Mouse (Mus musculus): ENCODE results near the gene Naa11.

The Naa11 gene

DNA sequence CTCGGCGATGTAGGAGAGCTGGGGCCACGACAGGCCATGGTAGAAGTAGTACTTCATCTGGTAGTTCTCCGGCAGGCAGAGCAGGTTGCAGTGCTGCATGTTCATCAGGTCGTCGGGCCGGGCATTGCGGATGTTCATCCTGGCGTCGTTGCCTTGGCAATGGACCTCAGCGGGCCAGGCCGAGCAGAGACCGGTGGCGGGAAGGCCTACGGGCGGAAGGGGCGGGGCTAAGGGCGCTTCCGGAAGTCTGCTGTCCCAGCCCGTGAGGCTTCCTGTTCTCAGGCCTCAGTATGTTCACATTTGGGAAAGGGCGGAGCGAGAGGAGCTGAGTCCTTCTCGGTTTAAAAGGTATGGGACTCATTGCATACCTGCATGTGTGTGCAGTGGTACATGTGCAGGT, at the start of gene Naa11:
TSS of gene Naa11 (minus strand) at position 220 of the 400 bp plus-strand sequence.
- no peak for DNase-seq

DNA sequence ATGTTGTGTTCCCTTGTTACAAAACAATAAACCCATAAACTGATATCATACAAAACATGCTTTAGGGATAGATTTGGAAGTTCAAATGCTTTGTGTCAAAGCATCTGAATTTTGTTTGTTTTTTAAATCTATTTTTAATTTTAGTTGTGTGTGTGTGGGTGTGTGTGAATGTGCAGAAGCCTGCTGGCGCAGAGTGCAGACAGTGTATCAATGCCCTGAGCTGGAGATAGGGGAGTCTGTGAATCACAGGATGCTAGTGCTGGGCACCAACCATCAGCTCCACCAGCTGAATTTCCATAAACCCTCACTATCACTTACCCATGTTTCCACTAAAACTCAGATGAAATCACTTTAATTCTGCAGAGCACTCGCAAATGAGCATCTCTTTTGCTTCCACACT, 40.3 kb upstream of the Naa11 start:
- no peak for DNase-seq

DNA sequence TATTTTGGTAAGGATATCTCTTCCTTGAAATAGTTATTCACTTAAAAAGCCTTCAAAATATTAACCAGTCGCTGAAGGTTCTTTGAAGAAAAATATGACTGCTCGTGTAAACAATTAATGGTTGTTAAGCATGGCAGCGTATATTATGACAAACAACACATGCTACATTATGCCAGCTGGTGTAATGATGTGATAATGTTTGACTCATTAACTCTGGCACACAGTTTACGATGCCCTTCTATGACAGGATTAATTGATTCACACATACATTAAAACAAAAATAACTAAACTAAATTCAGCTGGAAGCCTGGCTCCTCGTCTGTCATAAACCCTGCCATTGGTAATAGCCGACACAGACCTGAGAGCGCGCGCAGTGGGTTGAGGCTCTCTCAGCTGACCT, 37.8 kb upstream of the Naa11 start:
- no peak for DNase-seq

DNA sequence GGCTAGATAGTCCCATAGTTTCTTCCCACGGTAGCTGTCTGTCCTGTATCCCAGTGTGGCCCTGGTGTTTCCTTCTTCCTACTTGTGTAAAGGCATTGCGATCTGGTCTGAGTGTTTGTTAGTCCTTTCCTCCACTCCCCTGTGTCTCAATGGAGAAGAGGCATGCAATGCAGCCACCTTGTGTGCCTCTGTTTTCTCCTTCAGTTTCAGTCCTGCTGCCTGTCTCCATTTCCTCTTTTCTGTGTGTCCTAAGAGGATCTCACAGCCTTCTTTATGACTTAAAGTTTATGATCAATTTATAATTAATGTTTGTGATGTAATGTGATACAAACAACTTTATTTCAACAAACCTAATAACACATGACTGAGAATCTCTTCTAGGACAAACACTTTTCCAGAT, 29.5 kb upstream of the Naa11 start:
- no peak for DNase-seq

DNA sequence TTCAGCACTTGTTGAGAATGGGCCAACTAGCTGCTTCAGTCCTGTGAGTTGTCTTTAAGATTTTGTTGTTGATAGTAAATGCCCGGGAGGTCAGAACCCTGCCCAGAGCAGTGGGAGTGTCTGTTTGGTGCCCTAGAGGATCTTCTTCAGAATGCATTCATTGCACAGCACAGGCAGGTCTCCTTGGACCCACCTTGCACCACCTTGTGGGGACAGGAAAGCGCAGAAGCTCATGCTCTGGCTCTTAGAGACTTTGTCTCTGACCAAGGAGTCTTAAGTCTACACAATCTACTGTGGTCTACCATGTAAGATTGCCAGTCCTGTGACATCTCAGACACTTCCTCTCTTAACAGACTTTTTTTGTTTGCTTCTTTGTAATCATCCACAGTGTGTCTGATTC, 25.0 kb upstream of the Naa11 start:
- no peak for DNase-seq

DNA sequence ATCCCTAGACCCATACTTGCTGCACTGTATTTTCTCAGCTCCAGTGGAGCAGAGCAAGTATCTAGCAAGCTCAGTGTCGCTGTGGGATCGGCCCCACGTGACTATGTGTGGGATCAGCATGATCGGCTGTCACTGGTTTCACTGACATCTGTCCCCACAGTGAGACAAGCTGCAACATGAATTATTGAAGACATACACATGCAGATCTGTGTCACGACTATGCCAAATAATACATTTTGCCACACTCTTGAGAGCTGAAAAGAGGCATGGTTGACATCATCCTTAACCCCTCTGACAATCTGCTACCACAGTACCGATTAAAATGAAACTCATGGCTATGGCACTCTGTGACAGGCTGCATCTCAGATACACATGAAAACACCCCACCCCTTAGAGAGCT, 23.7 kb upstream of the Naa11 start:
- DNase-seq, result no peak

DNA sequence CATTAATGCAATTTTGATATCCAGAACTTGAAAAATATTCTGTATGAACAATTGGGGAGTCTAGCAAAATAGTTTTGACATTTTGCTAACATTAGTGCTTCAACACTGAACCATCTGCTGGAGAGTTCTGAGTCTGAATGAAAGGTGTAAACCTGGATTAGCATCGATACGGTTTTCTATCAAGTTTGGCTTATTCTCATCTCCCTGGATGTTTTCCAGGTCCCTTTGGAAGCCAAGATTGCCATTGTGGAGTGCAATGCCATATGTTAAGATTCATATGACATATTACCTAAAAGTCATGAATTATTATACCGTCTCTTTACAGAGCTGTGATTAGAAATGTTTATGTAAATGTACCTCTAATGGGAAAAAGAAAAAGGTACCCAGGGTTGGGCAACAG, 21.5 kb upstream of the Naa11 start:
- DNase-seq, result peak; percentile 16

DNA sequence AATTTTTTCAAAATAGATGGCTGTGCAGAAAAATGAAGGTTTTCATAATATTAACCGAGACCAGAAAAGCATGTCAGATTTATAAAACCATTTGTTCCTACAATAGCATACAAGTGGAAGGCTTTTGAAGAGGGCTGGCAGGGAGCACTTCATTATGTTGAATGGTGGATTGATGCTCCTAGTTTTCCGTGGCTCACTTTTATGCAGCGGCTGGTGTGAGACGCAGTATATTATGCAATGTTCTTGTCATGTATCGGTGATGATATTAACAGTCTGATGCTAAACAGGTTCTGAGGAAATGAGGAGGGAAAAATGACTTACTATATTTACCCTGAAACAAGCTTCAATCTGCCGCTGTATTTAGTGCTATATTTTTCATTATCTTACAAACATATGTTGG, 18.0 kb upstream of the Naa11 start:
- DNase-seq, result no peak

DNA sequence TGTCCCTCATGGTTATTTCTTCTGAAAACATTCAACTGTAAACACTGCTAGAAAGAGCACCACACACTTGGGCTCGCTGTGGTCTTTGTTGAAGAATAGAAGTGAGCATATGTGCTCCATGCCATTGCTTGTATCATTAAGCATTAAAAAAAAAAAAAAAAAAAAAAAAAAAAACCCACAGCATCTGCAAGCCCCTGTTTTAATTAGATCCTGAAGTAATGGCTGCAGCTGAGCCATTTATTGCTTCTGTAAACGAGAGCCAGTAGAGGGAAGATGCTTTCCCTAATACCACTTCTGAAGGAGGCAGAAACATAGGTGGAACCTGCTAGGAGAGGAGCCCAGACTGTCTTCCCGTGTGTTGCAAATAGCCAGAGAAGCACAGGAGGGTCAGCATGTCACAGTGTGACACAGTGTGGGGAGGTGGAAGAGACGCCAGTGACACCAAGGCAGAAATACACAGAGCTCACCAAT, 17.1 kb upstream of the Naa11 start:
- DNase-seq, result no peak

DNA sequence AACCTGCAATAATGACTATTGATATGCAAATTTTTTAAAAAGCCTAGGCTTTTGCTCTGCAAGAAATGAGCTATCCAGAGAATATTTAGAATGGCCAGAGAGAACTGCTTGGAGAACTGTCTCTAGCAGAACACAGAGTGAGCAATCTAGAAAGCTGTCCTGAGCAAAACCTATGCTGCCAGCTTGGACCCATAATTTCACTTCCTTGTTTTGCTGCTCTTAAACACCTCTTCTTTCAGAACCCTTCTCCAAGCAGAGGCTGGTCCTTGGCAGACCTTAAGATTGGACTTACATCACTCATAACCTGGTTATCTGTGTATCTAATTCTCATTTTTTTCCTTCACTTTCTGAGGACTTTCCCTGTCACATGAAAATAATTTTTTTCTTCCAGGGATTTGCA, 8.9 kb upstream of the Naa11 start:
- DNase-seq, result no peak

DNA sequence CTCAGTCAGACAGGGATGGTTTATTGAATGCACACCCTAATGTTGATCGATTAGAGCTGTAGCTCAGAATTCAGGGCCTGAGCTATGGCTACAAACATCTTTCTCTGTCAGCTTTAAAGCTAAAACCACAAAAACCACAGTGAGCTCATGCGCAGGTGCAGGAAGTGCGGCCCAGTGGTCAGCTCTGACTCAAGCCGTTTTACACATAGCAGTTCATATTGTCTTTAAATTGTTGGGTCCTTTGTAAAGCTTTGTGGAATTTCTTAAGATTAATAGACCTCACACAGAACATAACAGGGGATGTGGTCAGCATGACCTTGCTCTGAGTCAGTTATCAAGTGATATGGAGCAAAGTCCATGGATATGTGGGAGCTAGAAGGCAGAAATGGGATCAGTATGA, 5.4 kb upstream of the Naa11 start:
- DNase-seq, result no peak

DNA sequence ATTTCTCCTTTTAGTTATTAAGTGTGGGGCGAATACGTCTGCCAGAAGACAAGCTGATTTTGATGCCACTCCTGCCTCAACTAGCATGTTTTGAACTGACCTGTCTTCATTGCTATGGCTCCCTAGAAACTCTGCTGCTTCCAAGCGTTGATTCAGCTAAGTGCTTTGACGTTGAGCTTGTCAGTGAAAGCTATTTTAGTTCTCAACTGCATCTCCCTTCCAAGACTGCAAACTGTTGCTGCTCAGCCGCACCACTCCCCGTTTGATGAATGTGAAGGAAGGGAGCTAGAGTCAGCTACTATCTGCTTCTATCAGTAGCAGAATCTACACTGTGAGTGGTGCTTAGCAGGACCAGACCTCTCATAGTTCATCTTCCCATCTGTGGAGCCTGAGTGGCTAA, 4.6 kb downstream of the Naa11 start:
- no peak for DNase-seq

DNA sequence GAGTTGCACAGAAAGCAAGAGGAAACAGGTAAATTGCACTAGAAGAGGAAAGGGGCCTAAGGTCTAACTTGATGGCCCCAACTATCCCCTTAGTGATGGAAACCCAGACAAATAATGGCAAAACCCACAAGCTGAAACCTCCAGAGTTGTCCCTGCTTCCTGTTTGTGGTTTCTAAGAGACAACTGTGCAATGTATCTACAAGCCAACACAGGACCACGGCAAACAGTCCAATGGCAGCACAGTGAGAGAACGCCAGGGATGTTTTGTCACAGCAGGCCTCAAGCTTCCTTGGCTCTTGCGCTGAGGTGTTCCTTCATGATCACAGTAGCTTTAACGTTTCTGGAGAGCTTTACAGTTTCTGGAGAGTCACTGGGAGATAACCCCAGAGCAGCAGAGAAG, 7.8 kb downstream of the Naa11 start:
- no peak for DNase-seq

DNA sequence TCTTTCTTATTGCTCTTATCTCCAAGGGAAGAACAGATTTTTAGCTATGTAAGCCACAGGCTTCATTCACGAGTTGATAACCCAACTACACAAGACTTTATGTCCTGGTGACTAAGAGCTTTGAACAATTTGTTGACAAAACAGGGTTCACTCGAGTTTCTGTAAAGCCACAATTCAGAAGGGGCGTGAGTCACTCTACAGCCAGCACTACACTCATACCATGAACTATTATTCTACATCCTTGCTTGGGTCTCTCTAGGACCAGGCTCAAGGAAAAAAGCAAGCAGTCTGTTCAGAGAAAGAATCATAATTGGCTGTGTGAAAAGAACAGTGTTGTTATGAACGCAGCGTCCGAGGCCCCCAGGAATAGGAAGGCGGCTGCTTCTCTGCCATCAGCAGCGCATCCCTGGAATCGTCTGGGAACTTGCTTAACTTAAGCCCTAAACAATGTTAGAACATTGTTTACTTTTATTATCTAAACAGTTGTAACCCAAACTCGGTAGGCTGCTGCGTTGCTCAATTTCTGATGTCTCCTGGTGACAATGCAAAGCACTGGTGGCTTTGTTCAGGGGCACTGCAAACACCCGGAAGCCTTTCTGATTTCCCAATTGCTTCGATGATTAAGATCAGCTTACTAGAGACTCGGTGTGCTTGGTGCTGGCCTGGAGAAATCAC, 9.5 kb downstream of the Naa11 start:
- no peak for DNase-seq

DNA sequence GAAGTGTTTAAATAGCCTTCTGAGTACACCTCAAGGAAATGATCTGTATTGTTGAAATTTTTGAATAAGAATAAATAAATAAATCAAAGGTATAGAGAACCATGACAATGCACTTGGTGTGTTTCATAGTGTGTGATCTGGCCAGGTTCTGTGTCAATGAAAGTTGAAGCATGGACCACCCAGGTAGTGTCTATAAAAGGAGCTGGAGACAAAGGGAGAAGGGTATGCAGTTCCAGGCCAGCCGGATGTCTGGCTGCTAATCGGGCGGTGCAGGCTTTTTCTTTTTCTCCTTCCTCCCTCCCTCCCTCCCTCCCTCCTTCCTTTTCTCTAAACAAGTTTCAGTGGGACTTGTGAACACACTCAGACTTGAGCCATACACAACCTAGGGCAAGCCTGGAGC, 12.2 kb downstream of the Naa11 start:
- no peak for DNase-seq

DNA sequence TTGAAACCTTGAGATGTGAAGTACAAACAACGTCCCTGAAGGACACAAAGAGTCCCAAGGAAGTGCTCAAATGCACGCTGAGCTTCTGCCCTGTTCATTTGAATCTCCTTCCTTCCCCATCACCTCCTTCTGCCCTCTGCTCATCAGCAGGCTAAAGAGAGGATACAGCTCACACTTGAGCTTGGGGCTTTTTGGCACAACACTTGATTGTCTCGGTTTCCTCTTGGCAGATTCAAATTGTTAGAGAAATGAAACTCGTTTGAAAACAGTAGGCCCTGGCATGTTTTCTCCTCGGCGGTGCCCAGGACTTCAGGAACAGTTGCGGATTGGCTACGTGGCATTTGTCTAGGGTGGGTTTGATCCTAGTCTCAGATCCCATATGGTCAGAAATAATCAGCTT, 27.4 kb downstream of the Naa11 start:
- peak; percentile 14 for DNase-seq

DNA sequence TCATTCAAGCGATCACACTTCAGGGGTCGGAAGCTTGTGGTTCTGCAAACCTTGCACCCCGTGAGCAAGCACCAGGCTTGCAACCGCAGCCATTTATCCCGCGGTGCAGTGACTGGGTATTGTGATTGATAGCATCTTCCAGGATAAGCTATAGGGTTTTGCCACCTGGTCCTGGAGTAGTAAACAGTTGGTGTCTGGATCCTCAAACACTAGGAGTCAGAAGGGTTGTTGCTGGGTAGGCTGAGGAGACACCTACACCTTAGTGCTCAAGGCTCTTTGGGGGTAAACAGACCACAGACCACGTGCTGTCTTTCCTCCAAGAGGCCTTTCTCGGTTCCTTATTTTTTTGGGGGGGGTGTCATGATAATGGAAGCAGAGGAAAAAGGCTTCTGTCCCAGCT, 27.9 kb downstream of the Naa11 start:
- no peak for DNase-seq

DNA sequence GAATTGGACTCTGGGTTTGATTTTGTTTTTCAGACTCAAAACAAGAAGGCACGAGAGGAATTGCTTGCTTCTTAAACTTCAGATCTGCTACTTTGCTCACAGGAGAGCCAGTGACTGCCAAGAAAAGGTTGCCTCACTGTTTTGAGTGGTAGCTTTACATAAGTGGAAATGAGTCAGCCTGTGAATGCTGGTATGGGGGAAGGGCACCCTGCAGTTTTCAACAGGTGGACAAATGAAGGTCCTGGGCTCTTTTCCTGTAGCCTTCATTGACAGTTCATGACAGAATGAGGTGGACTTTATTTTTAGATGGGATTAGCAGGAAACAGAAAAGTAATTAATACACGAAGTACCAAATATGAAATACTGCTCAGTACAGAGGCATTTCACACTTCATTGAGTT, 29.6 kb downstream of the Naa11 start:
- no peak for DNase-seq

DNA sequence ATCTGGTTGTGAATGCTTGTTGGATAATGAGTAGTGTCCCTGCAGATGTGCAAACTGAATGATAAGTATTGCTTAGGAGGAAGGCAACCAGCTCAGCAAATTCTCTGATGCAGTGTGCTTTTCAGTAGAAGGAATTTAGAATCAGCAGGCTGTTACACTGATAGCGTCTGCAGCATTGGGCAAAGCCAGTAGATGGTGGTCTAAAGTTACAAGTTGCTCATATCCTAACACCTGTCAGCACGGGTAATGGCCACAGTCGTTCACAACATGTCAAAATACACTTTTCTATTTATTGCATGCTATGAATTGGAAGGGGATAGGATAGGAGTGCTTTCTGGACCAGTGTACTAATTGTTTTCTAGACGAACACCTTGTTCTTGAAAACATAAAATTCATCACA, 33.1 kb downstream of the Naa11 start:
- DNase-seq, result no peak

DNA sequence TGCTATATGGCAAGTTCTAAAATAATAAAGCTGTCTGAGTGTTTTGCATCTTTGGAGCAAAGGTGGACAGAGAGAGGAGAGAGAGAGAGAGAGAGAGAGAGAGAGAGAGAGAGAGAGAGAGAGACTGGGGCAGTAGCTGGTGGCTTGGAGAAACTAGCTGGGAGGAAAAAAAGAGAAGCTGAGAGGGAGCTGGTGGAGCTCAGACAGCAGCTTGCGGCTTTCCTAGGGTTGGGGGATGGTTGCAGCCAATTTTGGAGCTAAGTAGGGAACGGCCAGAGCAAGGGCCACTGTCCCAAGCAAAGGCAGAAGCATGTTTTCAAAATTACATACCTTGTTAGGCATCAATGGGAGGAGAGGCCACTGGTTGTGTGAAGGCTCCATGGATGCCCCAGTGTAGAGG, 36.0 kb downstream of the Naa11 start:
- no peak for DNase-seq

DNA sequence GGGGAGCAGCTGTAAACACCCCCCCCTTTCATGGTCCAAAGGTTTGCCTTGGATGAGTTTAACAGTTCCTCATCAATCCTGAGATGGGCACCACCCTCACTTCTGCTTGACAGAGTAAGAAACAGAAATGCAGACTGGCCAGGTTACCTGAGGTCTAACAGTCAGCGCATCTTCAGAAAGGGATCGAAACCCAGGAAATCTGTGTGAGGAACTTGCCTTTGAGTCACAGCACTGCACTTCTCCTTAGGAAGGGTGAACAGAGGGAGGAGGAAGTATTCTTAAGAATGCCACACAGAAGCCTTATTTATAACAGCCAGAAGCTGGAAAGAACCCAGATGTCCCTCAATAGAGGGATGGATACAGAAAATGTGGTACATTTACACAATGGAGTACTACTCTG, 37.0 kb downstream of the Naa11 start:
- DNase-seq, result no peak

DNA sequence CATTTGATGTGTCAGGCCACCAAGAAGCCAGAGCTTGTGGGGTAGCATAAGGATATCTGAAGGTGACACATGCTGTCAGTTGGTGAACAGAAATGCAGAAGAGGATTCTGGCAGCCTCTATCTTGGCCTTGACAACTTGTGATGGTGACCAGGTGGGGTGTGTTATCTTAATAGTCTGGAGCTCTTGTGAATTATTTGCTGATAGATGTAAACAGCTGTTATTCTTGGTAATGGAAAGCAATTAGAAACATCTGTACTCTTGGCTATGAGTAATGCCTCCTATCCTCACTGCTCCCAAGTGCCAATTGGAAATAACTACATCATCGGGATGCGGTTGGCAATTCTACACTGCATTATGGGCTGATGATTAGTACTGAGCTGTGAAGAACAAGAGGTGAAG, 43.4 kb downstream of the Naa11 start:
- no peak for DNase-seq

DNA sequence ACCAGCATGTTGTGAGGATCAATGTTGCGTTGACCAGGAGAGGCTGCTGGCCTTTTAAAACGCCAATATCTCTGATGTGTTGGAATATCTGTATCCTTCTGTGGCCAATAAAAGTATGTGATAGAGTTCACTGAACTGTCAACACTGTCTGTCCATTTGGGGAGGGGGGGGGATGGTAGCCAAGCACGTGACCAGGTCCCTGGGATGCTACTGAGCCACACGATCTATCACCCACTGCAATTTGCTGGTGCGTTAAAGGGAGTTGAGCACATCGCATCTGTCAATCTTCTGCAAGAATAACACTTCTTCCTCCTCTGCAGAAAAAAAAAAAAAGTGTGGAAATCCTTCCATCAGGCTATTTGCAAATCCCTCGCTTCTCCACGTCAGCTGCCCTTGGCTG, 43.9 kb downstream of the Naa11 start:
- DNase-seq, result no peak

DNA sequence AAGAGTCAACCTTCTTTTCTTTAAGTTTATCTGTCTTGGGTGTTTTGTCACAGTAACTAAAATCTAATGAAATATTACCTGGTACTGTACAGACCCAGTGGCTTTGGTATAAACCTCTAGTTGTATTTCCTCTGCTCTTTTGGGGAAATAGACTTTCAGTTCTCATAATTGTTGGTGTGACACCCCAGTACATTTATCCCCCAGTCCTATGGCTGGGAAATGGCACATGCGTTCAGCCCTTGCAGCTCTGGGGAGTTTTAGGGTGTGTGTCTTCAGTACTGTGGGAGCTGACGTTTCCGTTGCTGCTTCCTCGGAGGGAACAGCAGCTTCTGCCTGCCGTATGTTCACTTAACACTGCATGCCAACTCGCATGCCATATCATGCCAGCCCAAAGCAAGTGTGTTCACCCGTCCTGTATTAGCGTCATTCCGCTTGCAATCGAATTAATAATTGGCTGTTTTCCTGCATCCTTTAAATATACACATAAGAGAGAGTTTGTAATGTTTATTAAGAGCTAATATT, 46.4 kb downstream of the Naa11 start:
- peak; percentile 14 for DNase-seq

DNA sequence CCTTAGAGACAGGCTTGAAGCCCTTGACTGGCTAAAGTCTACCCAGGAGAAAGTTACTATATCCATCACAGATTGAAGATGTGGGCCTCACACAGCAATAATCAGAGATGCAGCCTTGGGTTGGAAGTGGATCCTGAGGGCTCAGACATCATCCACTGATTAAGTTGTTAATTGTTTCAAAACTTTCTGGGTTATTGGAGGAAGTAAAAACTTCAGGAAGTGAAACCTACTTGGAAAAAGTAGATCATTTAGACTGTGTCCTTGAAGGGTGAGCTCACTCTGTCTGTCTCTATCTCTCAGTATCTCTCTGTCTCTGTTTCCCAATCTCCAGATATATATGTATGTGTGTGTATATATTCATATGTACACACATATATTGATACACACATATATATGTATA, 47.0 kb downstream of the Naa11 start:
- no peak for DNase-seq
